Mouse (Mus musculus) left cerebral cortex, postnatal 4 days (tissue): ENCODE data around the gene Mrap. TPM values are rescaled to one million over a fixed set of nuclear protein-coding genes. Genes with fewer than 3 reads are reported as not detected.

Experiments
- DNase-seq: peaks from one replicate; pipeline ENCODE4 v3.0.0-alpha.2; 2022
- intact Hi-C: fragments of 180-260 bp; cut with DNase I; formaldehyde crosslinking; loops from one replicate; pipeline ENCODE4 v1.15.1; 2025
- total RNA-seq, 2 experiments: library from RNA; stranded (reverse); gene quantifications; 2 replicates each; pipeline ENCODE4 v1.2.3; 2021

Mrap gene
- not detected for total RNA-seq

DNA sequence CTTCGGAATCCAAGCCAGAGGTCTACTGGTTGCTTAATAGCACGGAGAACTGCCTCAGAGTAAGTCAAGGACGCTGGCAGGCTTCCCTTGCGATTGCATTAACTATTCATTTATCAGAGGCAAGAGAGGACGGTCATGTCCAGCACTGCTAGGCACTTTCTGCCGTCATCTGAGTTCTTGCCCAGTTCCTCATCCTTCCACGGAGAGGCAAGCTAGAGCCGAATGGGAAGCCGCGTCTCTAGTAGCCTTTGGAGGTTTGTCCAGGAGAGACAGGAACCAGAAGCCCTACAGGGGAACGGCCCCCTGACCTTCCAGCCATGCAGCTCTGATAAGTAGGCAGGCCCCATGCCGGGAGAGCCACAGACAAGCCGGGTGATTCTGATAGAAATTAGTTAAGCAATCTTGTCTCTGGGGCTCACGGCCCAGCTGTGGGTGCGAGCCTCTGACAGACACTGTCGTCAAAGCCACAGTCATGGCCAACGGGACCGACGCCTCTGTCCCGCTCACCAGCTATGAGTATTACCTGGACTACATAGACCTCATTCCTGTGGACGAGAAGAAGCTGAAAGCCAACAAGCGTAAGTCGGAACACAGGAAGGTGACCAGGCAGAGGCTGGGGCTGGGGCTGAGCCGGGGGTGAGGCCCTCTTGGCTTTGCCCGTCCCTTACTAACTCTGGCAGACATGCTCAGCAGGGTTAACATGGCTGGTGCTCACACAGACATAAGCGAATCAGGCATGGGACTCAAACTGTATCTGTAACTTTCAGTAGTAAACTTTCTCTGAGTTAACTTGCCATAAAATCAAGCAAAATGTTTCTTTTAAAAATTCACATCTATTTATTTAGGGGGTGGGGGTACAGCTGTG, at the start of gene Mrap:
Gene Mrap, plus strand, starts transcription at position 116 of the 865 bp plus-strand sequence.
- no peak for DNase-seq
- intact Hi-C loops, result no loop called here

DNA sequence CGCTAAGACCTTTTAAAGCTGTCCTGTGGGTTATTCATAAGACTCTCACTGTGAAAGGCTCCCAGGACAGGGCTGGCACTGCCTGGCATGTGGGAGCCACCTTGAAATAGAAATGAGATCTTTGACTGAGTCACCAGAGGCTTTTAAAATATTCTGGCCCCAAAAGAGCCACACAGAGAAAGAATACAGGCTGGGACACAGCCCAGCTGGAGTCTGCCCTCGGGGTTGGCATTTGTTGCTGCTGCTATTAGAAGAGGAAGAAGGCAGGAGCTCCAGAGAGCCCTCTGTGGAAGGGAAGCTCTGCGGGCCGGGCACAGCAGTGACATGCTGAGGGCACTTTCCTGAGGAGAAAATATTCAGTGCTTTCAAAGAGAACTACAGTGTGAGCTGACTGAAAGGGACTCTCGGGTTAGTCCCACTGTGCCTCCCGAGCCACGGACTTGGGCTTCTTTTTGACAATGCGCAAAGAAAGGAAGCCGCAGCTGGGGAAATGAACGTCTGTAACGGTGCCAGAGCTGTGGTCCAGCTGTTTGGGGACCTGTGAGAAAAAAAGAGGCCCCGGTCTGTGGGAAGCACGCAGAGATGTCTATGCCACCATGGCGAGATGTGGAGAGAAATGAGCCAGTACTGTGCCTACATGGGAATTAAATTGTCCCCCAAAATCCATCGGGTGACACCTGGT, 45.2 kb upstream of the Mrap start:
- peak; percentile 50 for DNase-seq
- intact Hi-C loops, result loop anchor here (10.0 kb wide), 1 partner anchor 188 kb away; no protein-coding TSS in a partner anchor

DNA sequence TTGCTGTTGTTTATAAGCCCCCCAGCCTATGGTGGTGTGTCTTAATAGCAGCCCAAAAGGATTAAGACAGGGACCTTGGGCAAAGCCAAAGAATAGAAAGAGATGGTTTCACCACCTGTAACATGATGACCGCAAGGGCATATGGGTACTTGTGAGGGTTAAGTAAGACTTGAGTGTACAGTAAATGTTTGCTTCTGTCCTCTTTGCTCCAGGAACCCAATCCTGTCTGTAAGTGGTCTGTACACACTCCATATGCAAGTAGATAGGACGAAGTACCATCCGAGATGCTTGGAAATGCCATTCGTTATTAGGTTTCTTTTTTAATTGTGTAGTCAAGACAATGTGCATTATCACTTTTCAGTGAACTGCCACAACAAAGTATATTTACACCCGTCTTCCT, 44.4 kb upstream of the Mrap start:
- intact Hi-C loops, result loop anchor here (10.0 kb wide), 1 partner anchor 189 kb away; no protein-coding TSS in a partner anchor
- DNase-seq, result no peak

DNA sequence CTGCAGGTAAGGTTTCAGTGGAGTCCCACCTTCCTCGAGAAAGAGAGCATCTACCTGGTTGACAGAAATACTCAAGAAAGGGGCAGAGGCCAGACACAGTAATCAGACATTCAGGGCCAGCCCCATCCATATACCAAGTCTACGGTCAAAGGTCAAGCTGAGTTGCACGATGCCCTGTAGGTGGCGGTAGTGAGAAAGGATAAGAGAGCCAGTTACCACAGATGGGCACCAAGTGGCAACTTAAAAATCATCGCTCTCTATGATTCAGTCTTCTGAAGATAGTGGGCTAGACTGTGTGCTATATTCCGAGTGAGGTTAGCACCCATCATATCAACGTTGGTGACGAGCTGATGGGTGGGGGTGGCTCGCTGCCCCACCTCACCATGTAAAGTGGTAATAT, 43.3 kb upstream of the Mrap start:
- intact Hi-C loops, result loop anchor here (10.0 kb wide), 1 partner anchor 190 kb away; no protein-coding TSS in a partner anchor
- peak; percentile 41 for DNase-seq

DNA sequence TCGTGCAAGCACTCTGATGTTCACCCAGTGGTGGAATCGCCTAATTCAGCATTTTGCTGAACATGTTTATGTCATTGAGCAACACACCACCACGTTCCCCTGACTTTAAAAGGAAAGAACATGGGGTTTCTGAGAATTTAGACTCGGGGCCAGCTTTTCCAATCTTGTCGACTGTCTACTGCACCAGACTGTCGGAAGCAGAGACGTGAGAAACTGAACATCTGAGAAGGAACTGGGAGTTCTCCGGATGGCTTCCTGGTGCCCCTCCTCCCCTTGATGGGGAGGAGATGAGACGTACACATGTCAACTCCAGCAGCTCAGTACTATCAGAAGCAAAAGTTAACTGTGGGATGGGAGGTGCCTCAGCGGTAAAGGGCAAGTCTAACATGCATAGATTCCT, 42.9 kb upstream of the Mrap start:
- DNase-seq, result no peak
- intact Hi-C loops, result loop anchor here (10.0 kb wide), 1 partner anchor 190 kb away; no protein-coding TSS in a partner anchor

DNA sequence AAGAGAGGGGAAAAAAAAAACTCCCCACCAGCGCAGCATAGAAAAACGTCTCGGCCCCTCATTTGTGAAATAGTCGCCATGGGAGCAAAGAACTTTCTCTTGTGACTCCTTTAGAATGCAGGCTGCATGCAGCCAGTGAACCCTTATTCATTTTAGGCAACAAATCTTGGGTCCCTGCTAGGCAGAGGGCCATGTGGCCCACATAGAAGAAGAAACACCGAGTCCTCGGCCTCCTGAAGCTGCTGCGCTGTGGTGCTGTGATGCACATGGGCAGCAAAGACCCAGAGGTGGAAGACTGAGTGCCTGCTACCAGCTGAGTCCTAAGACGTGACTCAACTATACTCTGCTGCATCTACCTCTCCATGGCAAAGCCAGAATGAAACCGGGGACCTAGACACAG, 41.7 kb upstream of the Mrap start:
- no peak for DNase-seq
- intact Hi-C loops, result loop anchor here (10.0 kb wide), 1 partner anchor 192 kb away; no protein-coding TSS in a partner anchor

DNA sequence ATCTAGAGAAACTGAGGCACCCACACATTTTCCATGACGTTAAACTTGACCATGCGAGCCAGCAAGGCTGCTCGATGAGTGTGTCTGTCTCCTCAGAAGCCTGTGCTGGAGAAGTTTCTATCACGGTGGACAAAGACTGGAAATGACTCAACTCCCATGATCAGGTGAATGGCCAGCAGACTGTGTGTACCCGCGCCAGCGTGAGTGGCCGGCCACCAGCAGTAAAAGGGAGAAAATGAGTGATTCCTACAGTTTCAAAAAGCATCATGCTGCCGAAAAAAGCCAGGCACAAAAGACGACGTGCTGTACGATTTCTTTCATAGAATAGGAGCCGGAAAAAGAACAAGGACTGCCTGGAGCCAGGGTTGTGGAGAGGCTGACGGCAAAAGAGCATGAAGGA, 38.6 kb upstream of the Mrap start:
- DNase-seq, result no peak
- intact Hi-C loops, result loop anchor here (10.0 kb wide), 1 partner anchor 195 kb away; no protein-coding TSS in a partner anchor

DNA sequence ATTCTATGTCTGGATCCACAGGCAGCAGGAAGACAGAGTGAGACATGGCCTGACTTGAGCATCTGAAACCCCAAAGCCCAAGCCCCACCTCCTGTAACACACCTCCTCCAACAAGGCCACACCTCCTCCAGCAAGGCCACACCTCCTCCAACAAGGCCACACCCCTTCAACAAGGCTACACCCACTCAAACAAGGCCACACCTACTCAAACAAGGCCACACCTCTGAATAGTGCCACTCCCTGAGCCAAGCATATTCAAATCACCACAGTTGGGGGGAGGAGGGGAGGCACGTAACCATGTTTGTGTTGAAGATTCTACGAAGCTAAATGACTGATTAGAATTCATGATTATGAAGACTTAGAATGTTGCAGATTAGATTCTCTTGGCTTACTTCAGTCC, 36.5 kb upstream of the Mrap start:
- intact Hi-C loops, result no loop called here
- DNase-seq, result no peak

DNA sequence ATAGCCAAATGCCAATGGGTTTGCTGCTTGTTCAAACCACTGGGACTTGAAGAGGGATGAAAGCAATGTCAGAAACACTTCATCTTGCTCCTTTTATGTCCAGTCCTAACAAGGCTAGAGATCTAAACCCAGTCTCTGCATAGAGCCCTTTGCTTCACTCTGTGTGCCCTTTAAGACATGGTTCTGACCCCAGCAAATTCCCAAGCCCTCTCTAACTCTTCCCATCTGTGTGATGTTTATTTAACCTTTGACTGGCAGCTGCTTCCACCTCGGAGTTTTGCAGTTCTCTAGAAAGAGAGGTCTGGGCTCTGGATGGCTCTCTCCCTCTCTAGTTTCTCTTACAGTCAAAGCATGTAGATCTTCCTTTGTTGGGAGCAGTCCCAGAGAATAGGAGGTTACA, 34.4 kb upstream of the Mrap start:
- intact Hi-C loops, result no loop called here
- no peak for DNase-seq

DNA sequence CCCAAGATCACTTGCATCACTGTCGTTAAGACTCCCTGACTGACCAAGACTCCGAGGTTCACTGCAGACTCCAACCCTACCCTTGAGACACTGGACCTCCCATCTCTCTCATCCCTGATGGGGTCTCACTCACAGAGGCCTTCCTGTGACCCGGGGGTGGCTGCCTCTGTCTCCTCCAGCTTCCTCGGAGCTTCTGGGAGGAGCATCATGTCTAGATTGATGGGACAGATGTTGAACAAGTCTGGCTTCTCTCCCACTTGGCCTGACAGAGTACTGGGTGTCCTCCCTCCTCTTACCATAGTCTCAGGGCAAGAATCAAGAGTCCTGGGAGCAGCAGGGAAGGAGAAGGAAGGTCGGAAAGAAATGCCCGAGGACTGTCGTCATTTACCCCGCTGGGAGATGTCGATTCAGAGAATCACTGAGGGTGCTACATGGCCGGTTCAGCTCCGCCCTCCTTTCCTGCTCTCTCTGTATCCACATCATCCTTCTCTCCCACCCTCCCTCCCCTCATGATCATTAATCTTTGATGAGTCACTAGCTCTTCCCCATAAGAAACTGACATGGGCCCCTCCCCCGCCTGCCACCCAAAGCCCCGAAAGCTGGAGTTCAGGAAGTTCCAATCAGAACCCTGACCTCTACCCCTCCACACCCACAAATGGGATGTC, 33.7 kb upstream of the Mrap start:
- intact Hi-C loops, result no loop called here
- no peak for DNase-seq

DNA sequence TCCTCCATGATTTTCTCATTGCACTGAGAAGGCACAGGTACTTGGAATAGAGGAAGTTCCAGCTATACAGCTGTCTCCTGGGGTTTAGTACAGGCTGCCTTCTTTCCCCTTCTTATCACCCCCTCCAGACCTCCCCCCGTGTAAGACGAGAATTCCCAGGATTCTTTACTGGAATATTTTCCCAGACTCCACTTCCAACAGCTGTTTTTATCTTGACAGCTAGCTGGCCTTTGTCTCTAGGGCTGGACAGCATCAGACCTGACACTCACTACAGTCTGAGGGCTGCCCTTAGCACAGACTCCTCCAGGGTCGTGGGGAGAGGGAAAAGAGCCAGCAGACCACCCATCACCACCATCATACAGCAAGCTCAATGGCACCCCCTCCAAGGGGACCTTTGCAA, 31.7 kb upstream of the Mrap start:
- intact Hi-C loops, result no loop called here
- no peak for DNase-seq

DNA sequence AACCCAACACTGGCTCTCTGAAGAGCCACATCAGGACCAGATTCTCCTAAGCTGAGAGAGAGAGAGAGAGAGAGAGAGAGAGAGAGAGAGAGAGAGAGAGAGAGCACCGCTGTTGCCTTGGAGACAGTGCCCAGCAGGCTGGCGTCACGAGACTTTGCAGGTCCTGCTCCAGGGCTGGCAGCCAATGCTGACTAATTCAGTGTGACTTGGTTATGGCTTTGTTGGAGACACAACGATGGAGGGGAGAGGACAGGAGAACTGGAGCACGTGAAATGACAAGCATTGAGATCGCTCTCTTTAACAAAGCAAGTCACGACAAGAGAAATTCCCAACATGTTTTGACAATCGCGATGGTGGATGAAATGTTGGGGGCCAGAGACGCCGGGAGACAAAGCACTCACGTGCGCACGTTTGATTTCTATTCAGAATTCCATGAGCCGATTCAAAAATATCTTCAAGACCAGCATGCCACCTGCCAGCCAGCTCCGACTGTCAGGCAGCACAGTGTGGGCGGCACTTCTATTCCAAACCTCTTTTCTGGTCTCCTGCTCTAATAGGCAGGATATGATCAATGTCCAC, 28.2 kb upstream of the Mrap start:
- DNase-seq, result peak; percentile 93
- intact Hi-C loops, result loop anchor here (5.0 kb wide), 1 partner anchor 327 kb away; no protein-coding TSS in a partner anchor

DNA sequence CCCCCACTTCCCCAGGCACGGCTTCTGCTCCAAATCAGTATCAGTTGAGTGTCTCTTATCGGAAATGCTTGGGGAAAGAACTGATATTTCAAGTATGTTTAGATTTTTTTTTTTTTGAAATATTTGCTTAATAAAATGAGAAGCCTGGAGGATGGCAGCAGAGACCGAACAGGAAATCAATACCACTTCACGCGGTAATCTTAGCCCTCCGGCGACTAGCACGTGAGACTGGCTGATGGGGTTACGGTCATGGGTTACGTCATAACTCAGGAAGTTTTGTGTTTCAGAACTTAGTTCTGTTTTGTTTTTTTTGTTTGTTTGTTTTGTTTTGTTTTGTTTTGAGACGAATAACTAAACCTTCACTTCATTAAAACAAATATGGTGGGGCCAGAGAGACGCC, 27.7 kb upstream of the Mrap start:
- no peak for DNase-seq
- intact Hi-C loops, result loop anchor here (5.0 kb wide), 1 partner anchor 328 kb away; no protein-coding TSS in a partner anchor

DNA sequence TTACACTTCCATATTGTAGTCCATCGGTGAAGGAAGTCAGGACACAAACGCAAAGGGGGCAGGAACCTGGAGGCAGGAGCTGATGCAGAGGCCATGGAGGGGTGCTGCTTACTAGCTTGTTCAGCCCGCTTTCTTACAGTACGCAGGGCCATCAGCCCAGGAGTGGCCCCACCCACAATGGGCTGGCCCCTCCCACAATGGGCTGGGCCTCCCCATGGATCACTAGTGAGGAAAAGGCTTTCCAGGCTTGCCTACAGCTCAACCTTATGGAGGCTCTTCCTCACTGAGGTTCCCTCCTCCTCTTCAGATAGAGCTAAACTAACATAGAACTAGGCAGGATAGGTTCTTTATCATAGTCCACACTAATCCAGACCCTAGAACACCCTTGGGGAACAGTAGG, 14.0 kb upstream of the Mrap start:
- no peak for DNase-seq
- intact Hi-C loops, result no loop called here

DNA sequence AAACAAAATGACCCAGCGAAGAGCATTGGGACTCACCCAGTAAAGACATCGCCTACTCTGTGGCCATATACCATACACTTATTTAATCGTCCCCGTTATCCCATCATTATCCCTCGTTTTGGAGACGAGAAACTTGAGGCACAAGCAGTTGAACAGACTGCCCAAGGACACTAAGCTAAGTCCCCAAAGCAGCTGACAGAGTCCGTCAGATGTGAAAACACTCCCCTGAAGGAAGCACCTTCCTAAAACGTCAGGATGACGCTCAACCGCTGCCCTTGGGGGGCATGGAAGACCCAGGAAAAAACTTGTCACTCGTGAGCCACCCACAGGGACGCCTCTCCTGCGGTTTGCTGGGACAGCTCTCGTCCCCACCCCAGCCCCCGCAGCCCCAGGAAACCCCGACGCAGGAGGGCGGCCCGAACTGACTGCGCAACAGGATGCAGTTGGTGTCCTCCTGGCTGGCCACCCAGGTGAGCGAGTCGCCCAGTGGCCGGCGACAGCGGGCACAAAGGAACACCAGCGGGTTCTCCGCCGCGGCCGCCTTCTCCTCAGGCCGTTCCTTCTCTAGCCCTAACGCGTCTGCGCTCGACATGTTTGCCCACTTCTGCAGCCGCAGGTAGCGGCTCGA, 11.3 kb upstream of the Mrap start:
- intact Hi-C loops, result no loop called here
- no peak for DNase-seq

DNA sequence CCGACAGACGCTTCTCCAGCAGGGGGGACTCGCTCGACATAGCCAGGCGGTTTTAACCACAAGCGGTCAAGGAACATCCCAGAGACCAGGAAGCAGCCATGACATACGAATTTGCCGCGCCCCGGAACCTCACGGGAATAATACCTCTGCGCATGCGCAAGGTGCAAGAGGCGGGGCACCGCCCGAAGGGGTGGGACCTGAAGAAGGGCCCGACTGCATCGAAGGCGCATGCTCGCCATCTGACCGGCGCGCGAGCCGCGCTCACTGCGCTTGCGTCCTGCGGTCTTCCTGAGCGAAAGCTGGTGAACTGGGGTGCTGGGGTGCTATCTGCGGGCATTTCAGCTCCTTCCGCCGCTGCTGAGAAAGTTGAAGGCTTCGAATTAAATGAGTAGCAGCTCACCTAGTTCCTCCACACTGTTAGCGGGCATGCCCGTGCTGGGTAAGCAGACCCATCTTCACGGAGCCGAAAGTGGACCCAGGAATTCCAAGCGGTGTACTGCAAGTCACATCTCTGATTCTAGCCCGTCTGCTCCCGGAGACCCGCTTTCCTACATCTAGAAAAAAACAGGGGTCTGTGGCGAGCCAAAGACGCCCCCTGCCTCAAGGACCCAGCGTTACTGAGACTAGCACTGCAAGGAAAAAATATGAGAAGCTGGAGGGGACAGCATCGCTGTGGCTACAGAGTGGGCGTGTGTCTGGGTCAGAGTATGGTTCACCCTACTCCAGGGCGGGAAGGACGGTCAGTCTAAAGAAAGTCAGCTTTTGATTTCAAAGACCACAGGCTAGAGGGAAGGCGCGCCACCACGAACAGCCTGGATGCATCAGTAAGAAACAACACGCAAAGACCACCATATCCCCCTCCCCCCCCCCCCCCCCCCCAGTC, 10.5 kb upstream of the Mrap start, which contains the start of gene Mis18a:
Gene Mis18a, minus strand, starts transcription at position 172 of the 883 bp plus-strand sequence.
- intact Hi-C loops, result no loop called here
- peak; percentile 97 for DNase-seq

DNA sequence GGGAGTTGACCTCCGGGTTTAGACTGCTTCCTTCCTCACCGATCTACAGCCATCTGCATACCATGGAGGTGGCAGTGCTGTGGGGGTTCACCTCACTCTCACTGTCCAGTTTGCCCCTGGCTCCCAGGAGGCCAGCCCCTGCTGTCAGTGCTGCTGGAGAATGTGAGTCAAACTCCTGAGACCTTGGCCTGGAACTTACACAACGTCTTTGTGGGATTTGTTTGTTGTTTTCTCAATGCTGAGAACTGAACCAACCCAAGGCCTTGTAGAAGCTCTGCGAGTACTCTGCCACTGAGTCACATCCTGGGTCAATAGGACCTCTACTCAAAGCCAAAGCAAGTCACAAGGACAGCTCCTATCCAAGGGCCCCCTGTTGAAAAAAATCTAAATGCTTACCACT, 2.4 kb upstream of the Mrap start:
- no peak for DNase-seq
- intact Hi-C loops, result no loop called here

DNA sequence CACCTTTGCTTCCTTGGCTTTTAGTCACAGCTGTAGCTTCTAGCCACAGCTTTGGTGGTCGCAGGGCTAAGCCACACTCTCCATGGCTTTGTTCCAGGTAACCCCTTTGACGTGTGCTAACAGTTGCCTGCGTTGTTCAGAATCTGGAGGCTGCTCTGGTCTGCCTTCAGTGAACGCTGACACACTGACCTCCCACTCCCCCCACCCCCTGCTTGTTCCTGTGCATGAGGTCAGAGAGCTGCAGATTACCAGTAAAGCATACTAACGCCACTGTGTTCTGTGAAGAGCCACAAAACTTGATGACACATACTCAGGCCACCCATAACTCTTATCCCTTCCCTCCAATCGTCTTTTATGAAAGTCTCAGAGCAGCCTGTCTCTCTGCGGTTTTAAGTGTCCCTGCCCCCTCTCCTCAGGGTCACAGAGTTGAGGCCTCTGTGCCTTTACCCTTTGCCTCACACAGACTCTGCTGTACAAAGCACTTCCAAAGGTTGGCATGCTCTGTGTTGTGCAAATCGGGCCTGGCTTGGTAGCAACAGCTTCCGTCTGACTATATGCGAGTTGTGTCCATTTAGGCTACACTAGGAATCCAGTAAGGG, 1.2 kb upstream of the Mrap start:
- no peak for DNase-seq
- intact Hi-C loops, result no loop called here

DNA sequence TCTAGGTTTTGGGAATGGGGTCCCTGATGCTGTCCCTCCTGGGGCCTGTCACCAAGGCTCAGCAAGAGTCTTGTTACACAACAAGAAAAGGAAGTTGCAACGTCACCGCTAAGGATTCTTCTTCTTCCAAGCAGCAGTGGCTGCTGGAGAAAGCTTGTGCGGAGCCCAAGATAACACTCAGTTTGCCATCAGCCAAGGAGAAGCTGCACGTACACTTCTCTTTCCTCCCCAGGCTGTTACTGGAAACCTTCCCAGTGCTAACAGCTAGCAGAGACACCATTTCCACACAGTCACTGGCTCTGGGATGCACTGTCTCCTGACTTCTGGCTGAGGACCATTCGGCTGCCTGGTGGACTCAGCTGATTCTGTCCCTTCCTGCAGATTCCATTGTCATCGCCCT, 9.1 kb downstream of the Mrap start:
- DNase-seq, result no peak
- intact Hi-C loops, result no loop called here
